ENCODE assay signal across 8 mouse cellular contexts in the genomic region with DNA sequence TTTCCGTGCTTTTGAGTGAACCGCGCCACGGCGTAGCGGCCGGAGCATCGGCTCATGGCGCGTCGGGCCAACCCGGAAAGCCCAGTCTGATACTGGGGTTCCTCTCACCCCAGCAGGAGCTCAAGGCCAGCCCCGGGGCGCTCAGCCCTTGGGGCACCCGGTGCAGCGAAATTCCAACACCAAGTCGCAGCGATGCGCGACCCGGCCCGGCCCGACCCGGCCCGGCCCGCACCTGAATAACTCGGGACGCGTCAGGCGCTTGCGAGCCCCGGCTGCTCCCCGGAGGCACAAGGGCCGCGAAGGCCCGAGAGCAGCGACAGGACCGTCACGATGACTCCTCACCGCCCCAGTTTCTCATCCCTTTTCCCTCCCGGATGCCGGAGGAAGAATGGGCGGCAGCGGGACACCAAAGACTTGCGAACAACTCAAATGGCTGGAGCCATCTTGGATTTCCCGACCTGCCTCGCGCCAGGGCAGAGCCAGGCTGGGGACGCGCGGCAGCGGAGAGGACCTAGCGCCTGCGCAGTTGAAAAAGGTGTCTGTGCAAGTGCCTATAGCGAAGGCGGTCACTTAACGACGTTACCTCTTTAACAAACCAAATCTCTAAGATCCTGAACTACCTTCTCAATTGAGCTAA. TPM values are rescaled to one million over a fixed set of nuclear protein-coding genes. Genes with fewer than 3 reads are reported as not detected.
A peak's percentile ranks its signal among the peaks of the same experiment; 100 is the strongest.
DNase-seq lines count a peak whose midpoint lies in the region; ATAC-seq and TF ChIP-seq lines count a peak whose summit lies in the region.

A gene (minus strand): TSS at position 471 of the 637 bp plus-strand sequence.

- H3K36me3 ChIP-seq in heart, embryonic 10.5 days: peaks cover 32% of the 10 kb centered on the region
- H3K36me3 ChIP-seq in kidney, embryonic 15.5 days: peaks cover 30% of the 10 kb centered on the region

- ATAC-seq in kidney, embryonic 15.5 days (replicated peaks; ENCODE audit: low FRiP score): peak; percentile 97
- peak; percentile 95 for ATAC-seq in monocyte, adult 5-6 weeks (replicated peaks; ENCODE audit: insufficient number of reproducible peaks, low FRiP score, low TSS enrichment, poor library complexity, severe bottlenecking)

- no peaks in the 10 kb centered on the region for H3K9me3 ChIP-seq in heart, embryonic 10.5 days
- no peaks in the 10 kb centered on the region for H3K9me3 ChIP-seq in kidney, embryonic 15.5 days (replicated peaks)

- peak within 1 kb of the TSS; percentile 96 for H3K9ac ChIP-seq in kidney, embryonic 15.5 days

- peak; percentile 93 for DNase-seq in A20 (ENCODE audit: low read depth, low spot score)
- peak; percentile 96 for DNase-seq in heart, embryonic 10.5 days (ENCODE audit: low spot score)
- DNase-seq in liver: peak; percentile 91
- peak; percentile 87 to 93 for DNase-seq in spleen, postnatal 4 days (ENCODE audit: low spot score in 2 of 2)

- TF ChIP-seq CTCF in bone marrow macrophage, adult 2 months (IDR thresholded peaks at IDR 0.05; ENCODE audit: low read depth, low read length): no peak
- TF ChIP-seq CTCF in embryonic fibroblast, embryonic 13.5 days (IDR thresholded peaks at IDR 0.05; ENCODE audit: borderline replicate concordance, insufficient read depth, low read length): no peak

- peak within 1 kb of the TSS; percentile 62 for H3K27ac ChIP-seq in bone marrow macrophage, adult 2 months (ENCODE audit: insufficient read depth, low read depth, low read length)
- peak within 1 kb of the TSS; percentile 89 for H3K27ac ChIP-seq in embryonic fibroblast, embryonic 13.5 days (ENCODE audit: insufficient read depth, low read length)
- peak within 1 kb of the TSS; percentile 100 for H3K27ac ChIP-seq in heart, embryonic 10.5 days
- H3K27ac ChIP-seq in kidney, embryonic 15.5 days: peak within 1 kb of the TSS; percentile 94

- peaks cover 22% of the 10 kb centered on the region for H3K4me1 ChIP-seq in bone marrow macrophage, adult 2 months (ENCODE audit: control insufficient read depth, insufficient read depth, low read length)
- H3K4me1 ChIP-seq in embryonic fibroblast, embryonic 13.5 days (ENCODE audit: control insufficient read depth, insufficient read depth, low read length): peaks cover 8% of the 10 kb centered on the region
- H3K4me1 ChIP-seq in heart, embryonic 10.5 days: peaks cover 10% of the 10 kb centered on the region; the same call in 1 of the 2 replicates
- H3K4me1 ChIP-seq in kidney, embryonic 15.5 days: peaks cover 13% of the 10 kb centered on the region

- no peak for TF ChIP-seq POLR2A in bone marrow macrophage, adult 2 months (IDR thresholded peaks at IDR 0.05; ENCODE audit: borderline replicate concordance, low read depth, low read length)
- peak; percentile 93 for TF ChIP-seq POLR2A in embryonic fibroblast, embryonic 13.5 days (IDR thresholded peaks at IDR 0.05; ENCODE audit: low read depth, low read length)

- no peaks in the 10 kb centered on the region for H3K27me3 ChIP-seq in heart, embryonic 10.5 days (ENCODE audit: insufficient read depth, poor library complexity, severe bottlenecking)
- H3K27me3 ChIP-seq in kidney, embryonic 15.5 days: no peaks in the 10 kb centered on the region

- H3K4me3 ChIP-seq in bone marrow macrophage, adult 2 months (ENCODE audit: insufficient read depth, low read length): peak within 1 kb of the TSS; percentile 87
- H3K4me3 ChIP-seq in embryonic fibroblast, embryonic 13.5 days (ENCODE audit: insufficient read depth, low read length): peak within 1 kb of the TSS; percentile 94
- peak within 1 kb of the TSS; percentile 98 for H3K4me3 ChIP-seq in heart, embryonic 10.5 days
- peak within 1 kb of the TSS; percentile 85 for H3K4me3 ChIP-seq in kidney, embryonic 15.5 days (replicated peaks)

- WGBS in heart, embryonic 10.5 days: under 1% methylated on average over 50 of the region's 58 CpGs
- under 1% methylated on average over 58 of the region's 58 CpGs for WGBS in kidney, embryonic 15.5 days

- H3K4me2 ChIP-seq in kidney, embryonic 15.5 days: peak within 1 kb of the TSS; percentile 65

RNA-seq across cellular contexts. Expression of the gene that starts here (rescaled TPM):
- 57.0 and 61.1 TPM in 2 replicates for polyA plus RNA-seq in bone marrow macrophage, adult 2 months (2012; ENCODE audit: insufficient read depth, insufficient read length, missing spikeins)
- polyA plus RNA-seq in embryonic fibroblast, embryonic 13.5 days (2011; ENCODE audit: insufficient read length, low read depth, missing spikeins): 125 and 128 TPM in 2 replicates
- polyA plus RNA-seq in heart, embryonic 10.5 days (2016; fragmentation: Nextera tagmentation; extraction: Ambion mirVana): 66.6 and 68.7 TPM in 2 replicates
- 63.2 and 69.6 TPM in 2 replicates for polyA plus RNA-seq in kidney, embryonic 15.5 days (2015; fragmentation: Nextera tagmentation; extraction: Ambion mirVana)
- 71.5 to 134 TPM (median 78.9 TPM) in 3 replicates for total RNA-seq in monocyte, adult 5-6 weeks (2017)

Comparison
In these comparisons a context has a peak if more than half of its experiments do, and no peak if none do; other contexts are left out.
1. Peak in every context shown above with its lines: DNase-seq, ATAC-seq, H3K4me3 ChIP-seq and H3K27ac ChIP-seq.